Mouse (Mus musculus): ENCODE measurements around the gene Agtpbp1. TPM values are rescaled to one million over a fixed set of nuclear protein-coding genes. Genes with fewer than 3 reads are reported as not detected.
A peak's percentile ranks its signal among the peaks of the same experiment; 100 is the strongest.

Agtpbp1 gene
- polyA plus RNA-seq, 1 experiment from 2014 or later: 7.5 TPM

- Histone ChIP-seq H3K27ac (replicated peaks) (no peak overlapping the region), H3K4me3 (replicated peaks) (no peak overlapping the region), H3K4me1 (replicated peaks) (peaks cover 44% of the 10 kb centered on the region), H3K9me3 (replicated peaks) (no peaks in the 10 kb centered on the region), H3K4me2 (peak overlapping the region; percentile 98), H3K27me3 (peaks cover 6% of the 10 kb centered on the region; the same call in 1 of the 2 replicates), H3K36me3 (replicated peaks) (no peaks in the 10 kb centered on the region), H3K9ac (no peak overlapping the region)
- no peak for ATAC-seq (ENCODE audit: insufficient read depth)
- 69% methylated on average over 17 of the region's 17 CpGs for WGBS (ENCODE audit: insufficient replicate concordance)
Observed at GRCm38 (mm10) chr13:59554772-59555505, 30.1 kb downstream of the Agtpbp1 start.

GRCm38 (mm10) chr13:59552751-59553150, 32.3 kb downstream of the Agtpbp1 start:
- Histone ChIP-seq H3K4me3 (replicated peaks) (no peak overlapping the region), H3K36me3 (replicated peaks) (no peaks in the 10 kb centered on the region), H3K9ac (no peak overlapping the region), H3K4me2 (no peak overlapping the region), H3K27me3 (no peaks in the 10 kb centered on the region), H3K27ac (replicated peaks) (no peak overlapping the region), H3K4me1 (replicated peaks) (peaks cover 60% of the 10 kb centered on the region), H3K9me3 (replicated peaks) (no peaks in the 10 kb centered on the region)
- no peak for ATAC-seq (ENCODE audit: insufficient read depth)
- 51% methylated on average over 2 of the region's 2 CpGs for WGBS (ENCODE audit: insufficient replicate concordance)

GRCm38 (mm10) chr13:59552286-59552685, 32.7 kb downstream of the Agtpbp1 start:
- Histone ChIP-seq H3K27ac (replicated peaks) (no peak overlapping the region), H3K9me3 (replicated peaks) (no peaks in the 10 kb centered on the region), H3K36me3 (replicated peaks) (no peaks in the 10 kb centered on the region), H3K4me2 (no peak overlapping the region), H3K4me1 (replicated peaks) (peaks cover 59% of the 10 kb centered on the region), H3K4me3 (replicated peaks) (no peak overlapping the region), H3K9ac (no peak overlapping the region), H3K27me3 (no peaks in the 10 kb centered on the region)
- no peak for ATAC-seq (ENCODE audit: insufficient read depth)
- WGBS (ENCODE audit: insufficient replicate concordance): 82% methylated on average over 5 of the region's 5 CpGs

GRCm38 (mm10) chr13:59549318-59549798, 35.7 kb downstream of the Agtpbp1 start:
- WGBS (ENCODE audit: insufficient replicate concordance): 21% methylated on average over 1 of the region's 1 CpGs
- Histone ChIP-seq H3K36me3 (replicated peaks) (no peaks in the 10 kb centered on the region), H3K4me3 (replicated peaks) (no peak overlapping the region), H3K9ac (no peak overlapping the region), H3K4me2 (no peak overlapping the region), H3K4me1 (replicated peaks) (peaks cover 48% of the 10 kb centered on the region), H3K27ac (replicated peaks) (peak overlapping the region; percentile 38), H3K9me3 (replicated peaks) (no peaks in the 10 kb centered on the region), H3K27me3 (no peaks in the 10 kb centered on the region)
- ATAC-seq (ENCODE audit: insufficient read depth): peak; percentile 61

GRCm38 (mm10) chr13:59547716-59548115, 37.3 kb downstream of the Agtpbp1 start:
- Histone ChIP-seq H3K9me3 (replicated peaks) (no peaks in the 10 kb centered on the region), H3K4me1 (replicated peaks) (peaks cover 43% of the 10 kb centered on the region), H3K36me3 (replicated peaks) (no peaks in the 10 kb centered on the region), H3K4me3 (replicated peaks) (no peak overlapping the region), H3K27ac (replicated peaks) (no peak overlapping the region), H3K27me3 (no peaks in the 10 kb centered on the region), H3K9ac (no peak overlapping the region), H3K4me2 (no peak overlapping the region)
- WGBS (ENCODE audit: insufficient replicate concordance): 88% methylated on average over 4 of the region's 4 CpGs
- no peak for ATAC-seq (ENCODE audit: insufficient read depth)

- Histone ChIP-seq H3K9ac (no peak overlapping the region), H3K9me3 (replicated peaks) (no peaks in the 10 kb centered on the region), H3K4me2 (no peak overlapping the region), H3K4me3 (replicated peaks) (no peak overlapping the region), H3K27ac (replicated peaks) (no peak overlapping the region), H3K27me3 (no peaks in the 10 kb centered on the region), H3K4me1 (replicated peaks) (peaks cover 43% of the 10 kb centered on the region), H3K36me3 (replicated peaks) (no peaks in the 10 kb centered on the region)
- no peak for ATAC-seq (ENCODE audit: insufficient read depth)
- WGBS (ENCODE audit: insufficient replicate concordance): 69% methylated on average over 2 of the region's 2 CpGs
Observed at GRCm38 (mm10) chr13:59547091-59547490, 37.9 kb downstream of the Agtpbp1 start.

- H3K9ac ChIP-seq: no peak overlapping the region
- 81% methylated on average over 10 of the region's 10 CpGs for WGBS (ENCODE audit: insufficient replicate concordance)
- no peak overlapping the region for H3K4me3 ChIP-seq (replicated peaks)
- no peaks in the 10 kb centered on the region for H3K27me3 ChIP-seq
- peaks cover 10% of the 10 kb centered on the region for H3K4me1 ChIP-seq (replicated peaks)
- no peak overlapping the region for H3K4me2 ChIP-seq
- 0 out of 2 replicates have a peak, but pooled peaks cover 3% of the 10 kb centered on the region for H3K36me3 ChIP-seq (replicated peaks)
- no peak overlapping the region for H3K27ac ChIP-seq (replicated peaks)
- no peaks in the 10 kb centered on the region for H3K9me3 ChIP-seq (replicated peaks)
- ATAC-seq (ENCODE audit: insufficient read depth): no peak
Observed at GRCm38 (mm10) chr13:59542411-59542810, 42.6 kb downstream of the Agtpbp1 start.

GRCm38 (mm10) chr13:59540030-59540429, 45.0 kb downstream of the Agtpbp1 start:
- Histone ChIP-seq H3K9me3 (replicated peaks) (no peaks in the 10 kb centered on the region), H3K4me1 (replicated peaks) (no peaks in the 10 kb centered on the region; the same call in 1 of the 2 replicates), H3K4me3 (replicated peaks) (no peak overlapping the region), H3K9ac (no peak overlapping the region), H3K4me2 (no peak overlapping the region), H3K27ac (replicated peaks) (no peak overlapping the region), H3K36me3 (replicated peaks) (0 out of 2 replicates have a peak, but pooled peaks cover 8% of the 10 kb centered on the region), H3K27me3 (no peaks in the 10 kb centered on the region)
- no peak for ATAC-seq (ENCODE audit: insufficient read depth)
- WGBS (ENCODE audit: insufficient replicate concordance): 82% methylated on average over 5 of the region's 5 CpGs

GRCm38 (mm10) chr13:59538661-59539060, 46.4 kb downstream of the Agtpbp1 start:
- H3K27me3 ChIP-seq: no peaks in the 10 kb centered on the region
- H3K9me3 ChIP-seq (replicated peaks): no peaks in the 10 kb centered on the region
- H3K4me1 ChIP-seq (replicated peaks): no peaks in the 10 kb centered on the region; the same call in 1 of the 2 replicates
- no peak overlapping the region for H3K27ac ChIP-seq (replicated peaks)
- 0 out of 2 replicates have a peak, but pooled peaks cover 10% of the 10 kb centered on the region for H3K36me3 ChIP-seq (replicated peaks)
- no peak overlapping the region for H3K4me3 ChIP-seq (replicated peaks)
- WGBS (ENCODE audit: insufficient replicate concordance): 83% methylated on average over 5 of the region's 5 CpGs
- ATAC-seq (ENCODE audit: insufficient read depth): no peak
- H3K4me2 ChIP-seq: no peak overlapping the region
- no peak overlapping the region for H3K9ac ChIP-seq

GRCm38 (mm10) chr13:59536631-59537030, 48.4 kb downstream of the Agtpbp1 start:
- ATAC-seq (ENCODE audit: insufficient read depth): no peak
- 67% methylated on average over 2 of the region's 2 CpGs for WGBS (ENCODE audit: insufficient replicate concordance)

GRCm38 (mm10) chr13:59535746-59536145, 49.3 kb downstream of the Agtpbp1 start:
- no peaks in the 10 kb centered on the region for H3K27me3 ChIP-seq
- no peak overlapping the region for H3K27ac ChIP-seq (replicated peaks)
- H3K4me1 ChIP-seq (replicated peaks): no peaks in the 10 kb centered on the region
- H3K9ac ChIP-seq: no peak overlapping the region
- no peak overlapping the region for H3K4me2 ChIP-seq
- WGBS (ENCODE audit: insufficient replicate concordance): 75% methylated on average over 6 of the region's 6 CpGs
- no peak for ATAC-seq (ENCODE audit: insufficient read depth)
- H3K9me3 ChIP-seq (replicated peaks): no peaks in the 10 kb centered on the region
- H3K4me3 ChIP-seq (replicated peaks): no peak overlapping the region
- peaks cover 28% of the 10 kb centered on the region for H3K36me3 ChIP-seq (replicated peaks)

More at GRCm38 (mm10) chr13:59536631-59537030, 48.4 kb downstream of the Agtpbp1 start:
- Histone ChIP-seq H3K4me1 (replicated peaks) (no peaks in the 10 kb centered on the region), H3K9me3 (replicated peaks) (no peaks in the 10 kb centered on the region), H3K4me2 (no peak overlapping the region), H3K9ac (no peak overlapping the region), H3K27me3 (no peaks in the 10 kb centered on the region), H3K4me3 (replicated peaks) (no peak overlapping the region), H3K27ac (replicated peaks) (no peak overlapping the region), H3K36me3 (replicated peaks) (peaks cover 21% of the 10 kb centered on the region)
